Mouse (Mus musculus) heart, embryonic 12.5 days (tissue): ENCODE measurements around the gene Slc34a1. TPM values are rescaled to one million over a fixed set of nuclear protein-coding genes. Genes with fewer than 3 reads are reported as not detected.
A peak's percentile ranks its signal among the peaks of the same experiment; 100 is the strongest.

Experiments
- ATAC-seq: fragments of 200-750 bp; cut with Nextera tagmentation; 2 replicates; pipeline ENCODE4 v1.8.0; 2017; ENCODE audit warnings: moderate TSS enrichment, moderate library complexity; ENCODE audit not compliant: insufficient number of reproducible peaks, low FRiP score
- H3K27ac ChIP-seq: fragments of 300-500 bp; sonication (generic); 2 replicates; pipeline ENCODE4 v1.5.1; 2016; ENCODE audit warnings: mild to moderate bottlenecking, moderate library complexity; ENCODE audit not compliant: poor library complexity, severe bottlenecking
- H3K27me3 ChIP-seq: fragments of 300-500 bp; sonication (generic); replicated peaks from 2 replicates; pipeline ENCODE4 v1.6.1; 2016; ENCODE audit warnings: mild to moderate bottlenecking, moderate library complexity
- H3K36me3 ChIP-seq: fragments of 300-500 bp; sonication (generic); 2 replicates; pipeline ENCODE4 v1.6.1; 2016; ENCODE audit warnings: mild to moderate bottlenecking, moderate library complexity
- H3K4me1 ChIP-seq: fragments of 300-500 bp; sonication (generic); replicated peaks from 2 replicates; pipeline ENCODE4 v1.6.1; 2016; ENCODE audit warnings: mild to moderate bottlenecking
- H3K4me2 ChIP-seq: fragments of 300-500 bp; sonication (generic); 2 replicates; pipeline ENCODE4 v1.6.1; 2016; ENCODE audit warnings: mild to moderate bottlenecking, moderate library complexity
- H3K4me3 ChIP-seq: fragments of 300-500 bp; sonication (generic); 2 replicates; pipeline ENCODE4 v1.5.1; 2016; ENCODE audit warnings: mild to moderate bottlenecking
- H3K9ac ChIP-seq: fragments of 300-500 bp; sonication (generic); 2 replicates; pipeline ENCODE4 v1.6.1; 2016; ENCODE audit warnings: mild to moderate bottlenecking, moderate library complexity
- H3K9me3 ChIP-seq: fragments of 300-500 bp; sonication (generic); replicated peaks from 2 replicates; pipeline ENCODE4 v1.6.1; 2016; ENCODE audit warnings: mild to moderate bottlenecking, moderate library complexity
- WGBS: fragments of 180-500 bp; shearing (Covaris S2); methylation state at CpG from one replicate; pipeline ENCODE4 v1.1.7; 2016; 5-methylcytosine and 5-hydroxymethylcytosine counted together
- polyA plus RNA-seq: library from polyadenylated mRNA; unstranded; fragments of >200 nt; fragmentation: Nextera tagmentation; extraction: Ambion mirVana; gene quantifications from 2 replicates; pipeline ENCODE4 v1.2.1, GENCODE M21; 2016

The Slc34a1 gene
- polyA plus RNA-seq, 1 experiment from 2014 or later: not detected

GRCm38 (mm10) chr13:55444937-55445315, 46.9 kb downstream of the Slc34a1 start, which contains the start of gene Grk6:
Gene Grk6, plus strand, starts transcription at chr13:55445072.
- H3K27me3 ChIP-seq: no peaks in the 10 kb centered on the region
- WGBS: 0% methylated on average over 31 of the region's 35 CpGs
- peaks cover 6% of the 10 kb centered on the region for H3K36me3 ChIP-seq
- H3K4me2 ChIP-seq: peak within 1 kb of the TSS; percentile 88
- peak; percentile 96 for ATAC-seq
- peak within 1 kb of the TSS; percentile 95 for H3K9ac ChIP-seq
- peak within 1 kb of the TSS; percentile 97 for H3K27ac ChIP-seq
- H3K4me1 ChIP-seq: peaks cover 27% of the 10 kb centered on the region
- peak within 1 kb of the TSS; percentile 84 for H3K4me3 ChIP-seq
- no peaks in the 10 kb centered on the region for H3K9me3 ChIP-seq

- Histone ChIP-seq H3K4me2 (peak overlapping the region; percentile 88), H3K27me3 (no peaks in the 10 kb centered on the region), H3K27ac (peak overlapping the region; percentile 97), H3K9me3 (no peaks in the 10 kb centered on the region), H3K36me3 (peaks cover 12% of the 10 kb centered on the region), H3K4me3 (peak overlapping the region; percentile 84), H3K9ac (peak overlapping the region; percentile 95), H3K4me1 (peaks cover 31% of the 10 kb centered on the region)
- no peak for ATAC-seq
- WGBS: 4% methylated on average over 66 of the region's 66 CpGs
Measured at GRCm38 (mm10) chr13:55445361-55446091, 47.5 kb downstream of the Slc34a1 start.

- Histone ChIP-seq H3K9me3 (no peaks in the 10 kb centered on the region), H3K27ac (no peak overlapping the region), H3K4me3 (peak overlapping the region; percentile 84), H3K9ac (peak overlapping the region; percentile 95), H3K4me2 (peak overlapping the region; percentile 88), H3K36me3 (peaks cover 22% of the 10 kb centered on the region), H3K4me1 (peaks cover 31% of the 10 kb centered on the region), H3K27me3 (no peaks in the 10 kb centered on the region)
- ATAC-seq: peak; percentile 34; the same call in 1 of the 2 replicates
- WGBS: 60% methylated on average over 6 of the region's 6 CpGs
Measured at GRCm38 (mm10) chr13:55446483-55447105, 48.6 kb downstream of the Slc34a1 start.

GRCm38 (mm10) chr13:55447543-55447943, 49.6 kb downstream of the Slc34a1 start:
- Histone ChIP-seq H3K4me1 (peaks cover 31% of the 10 kb centered on the region), H3K9me3 (no peaks in the 10 kb centered on the region), H3K4me3 (no peak overlapping the region), H3K4me2 (peak overlapping the region; percentile 88; the same call in 1 of the 2 replicates), H3K36me3 (peaks cover 32% of the 10 kb centered on the region), H3K27me3 (no peaks in the 10 kb centered on the region), H3K9ac (no peak overlapping the region), H3K27ac (no peak overlapping the region)
- WGBS: 58% methylated on average over 3 of the region's 3 CpGs
- no peak for ATAC-seq

GRCm38 (mm10) chr13:55448131-55448530, 50.1 kb downstream of the Slc34a1 start:
- no peak for ATAC-seq

GRCm38 (mm10) chr13:55449205-55449604, 51.2 kb downstream of the Slc34a1 start:
- peaks cover 47% of the 10 kb centered on the region for H3K36me3 ChIP-seq
- no peak overlapping the region for H3K27ac ChIP-seq
- WGBS: 92% methylated on average over 9 of the region's 9 CpGs
- H3K9ac ChIP-seq: no peak overlapping the region
- no peak for ATAC-seq
- H3K4me1 ChIP-seq: peaks cover 26% of the 10 kb centered on the region
- no peak overlapping the region for H3K4me2 ChIP-seq
- H3K27me3 ChIP-seq: no peaks in the 10 kb centered on the region
- no peaks in the 10 kb centered on the region for H3K9me3 ChIP-seq
- H3K4me3 ChIP-seq: no peak overlapping the region

More at GRCm38 (mm10) chr13:55448131-55448530, 50.1 kb downstream of the Slc34a1 start:
- H3K4me1 ChIP-seq: peaks cover 31% of the 10 kb centered on the region
- peaks cover 38% of the 10 kb centered on the region for H3K36me3 ChIP-seq
- WGBS: 89% methylated on average over 5 of the region's 5 CpGs
- no peak overlapping the region for H3K9ac ChIP-seq
- no peak overlapping the region for H3K27ac ChIP-seq
- H3K4me2 ChIP-seq: no peak overlapping the region
- no peaks in the 10 kb centered on the region for H3K27me3 ChIP-seq
- no peaks in the 10 kb centered on the region for H3K9me3 ChIP-seq
- H3K4me3 ChIP-seq: no peak overlapping the region

GRCm38 (mm10) chr13:55449679-55450441, 51.9 kb downstream of the Slc34a1 start:
- no peak overlapping the region for H3K4me3 ChIP-seq
- peaks cover 26% of the 10 kb centered on the region for H3K4me1 ChIP-seq
- no peak for ATAC-seq
- no peak overlapping the region for H3K9ac ChIP-seq
- H3K27me3 ChIP-seq: no peaks in the 10 kb centered on the region
- no peak overlapping the region for H3K4me2 ChIP-seq
- 93% methylated on average over 17 of the region's 17 CpGs for WGBS
- H3K36me3 ChIP-seq: peaks cover 54% of the 10 kb centered on the region
- no peaks in the 10 kb centered on the region for H3K9me3 ChIP-seq
- H3K27ac ChIP-seq: no peak overlapping the region

- no peak overlapping the region for H3K4me2 ChIP-seq
- WGBS: 85% methylated on average over 11 of the region's 11 CpGs
Measured at GRCm38 (mm10) chr13:55450511-55450980, 52.6 kb downstream of the Slc34a1 start.

GRCm38 (mm10) chr13:55451296-55451695, 53.3 kb downstream of the Slc34a1 start:
- WGBS: 90% methylated on average over 10 of the region's 10 CpGs

More at GRCm38 (mm10) chr13:55450511-55450980, 52.6 kb downstream of the Slc34a1 start:
- Histone ChIP-seq H3K36me3 (peaks cover 59% of the 10 kb centered on the region), H3K4me1 (peaks cover 26% of the 10 kb centered on the region), H3K4me3 (no peak overlapping the region), H3K27ac (no peak overlapping the region), H3K9ac (no peak overlapping the region), H3K27me3 (no peaks in the 10 kb centered on the region), H3K9me3 (no peaks in the 10 kb centered on the region)
- no peak for ATAC-seq

GRCm38 (mm10) chr13:55451785-55452549, 54.0 kb downstream of the Slc34a1 start:
- H3K27ac ChIP-seq: no peak overlapping the region
- no peaks in the 10 kb centered on the region for H3K9me3 ChIP-seq
- no peak for ATAC-seq
- H3K36me3 ChIP-seq: peaks cover 70% of the 10 kb centered on the region
- no peak overlapping the region for H3K4me2 ChIP-seq
- no peak overlapping the region for H3K4me3 ChIP-seq
- H3K4me1 ChIP-seq: peaks cover 14% of the 10 kb centered on the region
- H3K27me3 ChIP-seq: no peaks in the 10 kb centered on the region
- H3K9ac ChIP-seq: no peak overlapping the region
- 94% methylated on average over 16 of the region's 16 CpGs for WGBS

More at GRCm38 (mm10) chr13:55451296-55451695, 53.3 kb downstream of the Slc34a1 start:
- H3K4me2 ChIP-seq: no peak overlapping the region
- H3K4me1 ChIP-seq: peaks cover 20% of the 10 kb centered on the region
- H3K9me3 ChIP-seq: no peaks in the 10 kb centered on the region
- H3K36me3 ChIP-seq: peaks cover 65% of the 10 kb centered on the region
- no peak for ATAC-seq
- H3K27ac ChIP-seq: no peak overlapping the region
- no peaks in the 10 kb centered on the region for H3K27me3 ChIP-seq
- H3K9ac ChIP-seq: no peak overlapping the region
- no peak overlapping the region for H3K4me3 ChIP-seq
